In genomic region chr12:83920721-83921441, GRCm38 (mm10) we compare ENCODE assay signal across 8 mouse cellular contexts. TPM values are rescaled to one million over a fixed set of nuclear protein-coding genes. Genes with fewer than 3 reads are reported as not detected.
DNase-seq lines count a peak whose midpoint lies in the region; ATAC-seq and TF ChIP-seq lines count a peak whose summit lies in the region.

No protein-coding gene starts in this region.

- WGBS in heart, adult 2 months = 2% methylated on average over 31 of the region's 31 CpGs
- WGBS in heart, embryonic 13.5 days = 1% methylated on average over 31 of the region's 31 CpGs
- 2% methylated on average over 31 of the region's 31 CpGs for WGBS in limb, embryonic 12.5 days

- TF ChIP-seq EP300 in heart, adult 2 months (IDR thresholded peaks at IDR 0.05; ENCODE audit: insufficient read depth, low read depth, low read length) = no peak

- H3K4me3 ChIP-seq in heart, adult 2 months = peak overlapping the region; percentile 92
- peak overlapping the region; percentile 92 for H3K4me3 ChIP-seq in heart, embryonic 13.5 days
- H3K4me3 ChIP-seq in limb, embryonic 12.5 days (replicated peaks) = peak overlapping the region; percentile 93

- H3K79me2 ChIP-seq in heart, adult 2 months (replicated peaks; ENCODE audit: control insufficient read depth, insufficient read depth, low read length) = peaks cover 5% of the 10 kb centered on the region

- H3K36me3 ChIP-seq in heart, adult 2 months (ENCODE audit: control insufficient read depth, insufficient read depth, low read length) = peaks cover 10% of the 10 kb centered on the region
- H3K36me3 ChIP-seq in heart, embryonic 13.5 days = 0 out of 2 replicates have a peak, but pooled peaks cover 7% of the 10 kb centered on the region
- H3K36me3 ChIP-seq in limb, embryonic 12.5 days = peaks cover 8% of the 10 kb centered on the region; the same call in 1 of the 2 replicates

- no peaks in the 10 kb centered on the region for H3K27me3 ChIP-seq in heart, adult 2 months (ENCODE audit: control insufficient read depth, insufficient read depth, low read length)
- no peaks in the 10 kb centered on the region for H3K27me3 ChIP-seq in heart, embryonic 13.5 days (replicated peaks)
- no peaks in the 10 kb centered on the region for H3K27me3 ChIP-seq in limb, embryonic 12.5 days

- H3K4me1 ChIP-seq in heart, adult 2 months (ENCODE audit: control insufficient read depth, insufficient read depth, low read length) = peaks cover 9% of the 10 kb centered on the region
- H3K4me1 ChIP-seq in heart, embryonic 13.5 days = peaks cover 59% of the 10 kb centered on the region
- peaks cover 24% of the 10 kb centered on the region for H3K4me1 ChIP-seq in limb, embryonic 12.5 days (replicated peaks)

- DNase-seq in heart, adult 2 months = peak in 1 of 2 experiments; percentile 66
- no peak for DNase-seq in heart, adult 11 months
- peak; percentile 35 for DNase-seq in ES-CJ7 (ENCODE audit: low read depth, low spot score)
- peak; percentile 64 for DNase-seq in embryo, embryonic 10.5 days (ENCODE audit: low spot score)
- peak; percentile 61 for DNase-seq in neural tube, embryonic 10.5 days (ENCODE audit: extremely low spot score, low spot score)

- peak overlapping the region; percentile 94 for H3K27ac ChIP-seq in heart, adult 2 months
- H3K27ac ChIP-seq in heart, embryonic 13.5 days (replicated peaks) = peak overlapping the region; percentile 92
- H3K27ac ChIP-seq in limb, embryonic 12.5 days = peak overlapping the region; percentile 93

- no peak for ATAC-seq in heart, embryonic 13.5 days (ENCODE audit: extremely low read depth, insufficient number of reproducible peaks, low FRiP score, low TSS enrichment)
- no peak for ATAC-seq in limb, embryonic 12.5 days (ENCODE audit: insufficient number of reproducible peaks, insufficient read depth, low FRiP score, low TSS enrichment, low read depth)
- no peak for ATAC-seq in monocyte, adult 5-6 weeks (replicated peaks; ENCODE audit: insufficient number of reproducible peaks, low FRiP score, low TSS enrichment, poor library complexity, severe bottlenecking)

- intact Hi-C loops in heart, adult 2 months (cut with DNase I) = loop anchor here (2.0 kb wide), 1 partner anchor 30 kb away; the partner anchor contains the start of gene Riox1

- no peak for TF ChIP-seq POLR2A in heart, adult 2 months (IDR thresholded peaks at IDR 0.05; ENCODE audit: insufficient read depth, low read depth, low read length)

- peak overlapping the region; percentile 80 for H3K4me2 ChIP-seq in heart, embryonic 13.5 days
- H3K4me2 ChIP-seq in limb, embryonic 12.5 days = peak overlapping the region; percentile 84

- H3K9me3 ChIP-seq in heart, embryonic 13.5 days = no peaks in the 10 kb centered on the region
- H3K9me3 ChIP-seq in limb, embryonic 12.5 days = no peaks in the 10 kb centered on the region

- TF ChIP-seq CTCF in heart, adult 2 months (IDR thresholded peaks at IDR 0.05) = no peak

- H3K9ac ChIP-seq in heart, adult 2 months (ENCODE audit: low read depth, low read length) = peak overlapping the region; percentile 95
- H3K9ac ChIP-seq in heart, embryonic 13.5 days = peak overlapping the region; percentile 96
- H3K9ac ChIP-seq in limb, embryonic 12.5 days (replicated peaks) = peak overlapping the region; percentile 89

RNA-seq across cellular contexts. Expression of gene Numb, which starts 0.9 kb away (rescaled TPM):
- 10 to 100 TPM; 31.6 to 32.3 TPM for total RNA-seq in heart, adult 2 months (2021)
- polyA plus RNA-seq in heart, adult 2 months (2012; rRNA removed) = 31.1 and 38.1 TPM in 2 replicates
- polyA plus RNA-seq in heart, embryonic 13.5 days (2015; fragmentation: Nextera tagmentation; extraction: Ambion mirVana) = 28.1 and 32.2 TPM in 2 replicates
- 42.0 and 42.1 TPM in 2 replicates for polyA plus RNA-seq in limb, embryonic 12.5 days (2016; fragmentation: Nextera tagmentation; extraction: Ambion mirVana)
- 21.1 to 36.1 TPM (median 30.5 TPM) in 3 replicates for total RNA-seq in monocyte, adult 5-6 weeks (2017)

RNA-seq across cellular contexts. Expression of gene Riox1, which starts 29.5 kb away (rescaled TPM):
- 1 to 10 TPM; 4.4 to 4.7 TPM for total RNA-seq in heart, adult 2 months (2021)
- polyA plus RNA-seq in heart, adult 2 months (2012; rRNA removed) = 2.8 and 3.4 TPM in 2 replicates
- 8.3 and 8.7 TPM in 2 replicates for polyA plus RNA-seq in heart, embryonic 13.5 days (2015; fragmentation: Nextera tagmentation; extraction: Ambion mirVana)
- 21.7 and 21.9 TPM in 2 replicates for polyA plus RNA-seq in limb, embryonic 12.5 days (2016; fragmentation: Nextera tagmentation; extraction: Ambion mirVana)
- total RNA-seq in monocyte, adult 5-6 weeks (2017) = 5.4 to 10.9 TPM (median 7.5 TPM) in 3 replicates
